Mouse (Mus musculus): ENCODE measurements around the gene Bcorl1.

GRCm38 (mm10) chrX:48452231-48452890, 111.2 kb downstream of the Bcorl1 start:
- TF ChIP-seq POLR2A (IDR thresholded peaks at IDR 0.05; ENCODE audit: extremely low read depth, insufficient read depth, low read length) (no peak), CTCF (IDR thresholded peaks at IDR 0.05; ENCODE audit: low read depth, low read length) (no peak)

Data from liver, adult 2 months (tissue).